Mouse (Mus musculus): ENCODE results near the gene Fgb.

The Fgb gene

DNA sequence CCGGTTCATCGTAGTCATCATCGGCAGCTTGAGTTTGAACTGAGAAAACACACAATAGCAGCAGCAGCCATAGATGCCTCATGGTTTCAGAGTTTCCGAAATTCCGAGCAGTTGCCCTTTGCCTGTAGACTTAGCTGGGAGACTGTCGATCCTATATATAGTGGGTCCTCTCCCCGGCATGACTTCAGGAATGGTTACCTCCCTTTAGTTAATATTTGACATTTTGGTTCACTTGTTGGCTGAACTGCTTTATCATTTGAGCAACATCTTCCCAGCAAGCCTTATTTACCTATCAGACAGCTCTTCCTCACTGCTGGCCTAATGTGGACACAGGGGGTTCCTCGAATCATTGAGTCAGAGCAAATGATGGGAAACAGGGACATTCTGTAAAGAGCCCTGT is at the start of gene Fgb:
TSS of gene Fgb (minus strand) at position 184 of the 400 bp plus-strand sequence.
- no peak for DNase-seq (ENCODE audit: low spot score in 2 of 2)

DNA sequence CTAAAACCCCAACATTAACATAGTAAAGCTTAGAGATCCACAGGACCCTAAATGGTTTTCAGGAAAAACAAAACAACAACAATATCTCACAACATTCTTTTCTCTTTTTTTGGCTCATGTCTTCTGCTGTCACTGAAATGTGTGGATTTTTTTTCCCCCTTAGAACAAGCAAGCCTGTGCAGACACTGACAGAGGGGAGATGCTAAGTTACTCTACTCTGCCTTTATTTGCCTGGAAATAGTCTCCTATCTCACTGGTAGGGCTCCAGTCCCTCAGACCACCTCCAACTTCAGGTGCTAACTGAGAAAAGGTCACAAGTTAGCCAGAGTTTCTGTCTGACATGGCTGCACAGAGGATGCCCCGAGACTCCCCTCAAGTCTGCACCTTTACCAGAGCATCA is 49.5 kb upstream of the Fgb start:
- DNase-seq (ENCODE audit: low spot score in 2 of 2), result no peak

DNA sequence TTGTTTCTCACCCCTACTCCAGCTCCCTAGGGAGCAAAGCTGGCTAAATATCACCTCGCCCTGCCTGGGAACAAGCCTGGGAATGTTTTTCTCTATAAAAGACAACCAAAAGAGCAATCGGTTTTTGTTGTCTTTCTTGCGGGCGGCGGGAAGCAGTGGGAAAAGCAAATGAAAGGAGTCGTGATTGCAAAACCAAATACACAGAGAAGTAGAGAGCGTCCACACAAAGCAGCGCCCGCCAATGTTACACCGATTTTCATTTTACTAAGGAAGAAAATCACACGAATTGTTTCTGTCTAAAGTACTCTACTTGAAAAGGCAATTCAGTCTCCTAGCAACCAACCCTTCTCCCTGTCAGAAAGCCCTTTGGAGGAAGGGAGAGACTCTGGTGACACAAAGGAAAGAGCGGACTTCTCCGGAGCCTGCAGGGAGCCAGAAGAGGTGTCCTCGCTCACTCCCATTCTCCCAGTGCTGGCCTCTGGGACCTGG is 48.9 kb upstream of the Fgb start:
- no peak for DNase-seq (ENCODE audit: low spot score in 2 of 2)

DNA sequence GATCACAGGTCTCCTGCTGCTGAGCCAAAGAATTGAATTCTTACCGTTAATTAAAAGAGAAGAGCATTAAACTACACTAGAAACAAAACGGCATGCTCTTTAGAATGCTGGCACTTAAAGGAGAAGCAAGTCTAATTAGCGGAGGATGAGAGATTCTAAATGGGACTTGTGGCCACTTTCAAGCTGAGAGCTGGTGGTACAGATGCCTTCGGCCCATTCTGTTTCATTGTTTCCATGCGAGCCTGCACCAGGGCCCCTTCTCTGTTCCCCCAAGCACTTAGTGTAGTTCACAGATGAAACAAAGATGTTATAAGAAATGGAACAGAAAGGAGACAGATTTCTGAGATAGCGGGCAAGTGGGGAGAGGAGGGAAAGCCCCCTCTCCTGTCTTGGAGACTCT is 47.9 kb upstream of the Fgb start:
- DNase-seq (ENCODE audit: low spot score in 2 of 2), result no peak

DNA sequence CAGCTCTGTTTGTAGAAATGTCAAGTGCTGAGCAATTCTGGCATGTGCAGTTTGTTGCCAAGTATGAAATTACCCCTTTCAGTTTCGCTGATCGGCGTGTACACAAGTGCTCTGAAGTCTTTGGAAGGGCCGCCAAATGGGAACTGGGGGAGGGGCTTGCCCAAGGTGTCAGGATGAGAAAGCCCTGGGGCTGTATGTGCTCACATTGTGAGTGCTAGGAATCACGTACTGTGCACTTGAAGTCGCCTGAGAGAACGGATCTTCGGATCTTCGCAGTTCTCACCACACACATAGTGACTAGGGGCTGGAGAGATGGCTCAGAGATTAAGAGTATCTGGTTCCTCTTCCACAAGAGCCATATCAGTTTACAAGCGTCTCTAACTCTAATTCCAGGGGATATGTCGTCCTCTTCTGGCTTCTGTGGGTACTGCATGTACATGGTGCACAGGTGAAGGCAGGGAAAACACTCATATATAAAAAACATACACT is 30.9 kb upstream of the Fgb start:
- peak; percentile 25 to 38 for DNase-seq (ENCODE audit: low spot score in 2 of 2)

DNA sequence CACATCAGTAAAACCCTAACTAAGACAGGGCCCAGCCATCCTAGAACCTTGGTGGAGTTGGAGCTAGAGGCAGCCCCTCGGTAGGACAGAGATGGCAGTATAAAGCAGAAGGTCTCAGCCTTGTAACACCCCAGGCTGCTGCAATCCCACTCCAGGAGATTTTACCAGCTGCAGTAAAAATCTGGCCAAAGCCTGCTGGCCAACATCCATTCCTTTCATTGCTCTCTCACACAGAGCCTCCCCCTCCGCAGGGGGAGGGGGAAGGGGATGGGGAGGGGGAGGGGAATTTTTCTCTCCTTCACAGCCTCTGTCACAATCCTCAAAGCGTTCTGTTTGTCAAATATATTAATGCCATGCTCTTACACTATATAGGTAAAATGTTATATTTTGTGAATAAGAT is 26.9 kb upstream of the Fgb start:
- DNase-seq (ENCODE audit: low spot score in 2 of 2), result no peak

DNA sequence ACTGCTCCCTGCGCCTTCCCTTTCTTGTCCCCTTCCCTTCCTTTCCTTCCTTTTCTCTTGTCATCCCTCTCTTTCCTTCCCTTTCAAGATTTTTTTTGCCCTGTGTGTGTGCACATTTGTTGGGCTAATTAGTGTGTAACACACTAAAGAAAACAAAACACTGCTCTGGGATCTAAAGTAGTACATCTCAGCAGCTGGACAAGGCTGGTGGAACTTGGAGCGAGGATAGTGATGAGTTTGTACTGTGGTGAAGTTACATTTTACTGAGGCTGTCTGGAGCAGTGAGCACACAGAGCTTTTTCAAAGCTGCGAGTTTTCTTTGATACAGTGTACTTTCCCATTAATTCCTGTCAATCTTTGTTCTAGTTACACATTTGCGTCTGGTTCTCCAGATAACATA is 20.6 kb upstream of the Fgb start:
- no peak for DNase-seq (ENCODE audit: low spot score in 2 of 2)

DNA sequence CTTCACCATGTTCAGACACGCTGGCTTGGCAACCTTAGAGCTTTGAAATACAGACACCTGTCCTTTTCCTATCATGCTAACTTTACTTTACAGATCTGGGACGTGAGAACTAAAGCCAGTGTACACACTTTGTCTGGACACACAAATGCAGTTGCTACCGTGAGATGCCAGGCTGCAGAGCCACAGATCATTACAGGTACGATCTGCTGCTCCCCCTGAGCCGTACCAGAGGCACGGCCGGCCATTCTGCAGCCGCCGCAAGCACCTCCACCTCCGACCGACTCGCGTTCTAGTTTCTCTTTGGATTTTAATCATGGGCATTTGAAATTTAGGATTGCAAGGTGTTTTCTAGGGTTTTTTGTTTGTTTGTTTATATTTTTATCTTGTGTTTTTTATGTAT is 19.2 kb upstream of the Fgb start:
- no peak for DNase-seq (ENCODE audit: low spot score in 2 of 2)

DNA sequence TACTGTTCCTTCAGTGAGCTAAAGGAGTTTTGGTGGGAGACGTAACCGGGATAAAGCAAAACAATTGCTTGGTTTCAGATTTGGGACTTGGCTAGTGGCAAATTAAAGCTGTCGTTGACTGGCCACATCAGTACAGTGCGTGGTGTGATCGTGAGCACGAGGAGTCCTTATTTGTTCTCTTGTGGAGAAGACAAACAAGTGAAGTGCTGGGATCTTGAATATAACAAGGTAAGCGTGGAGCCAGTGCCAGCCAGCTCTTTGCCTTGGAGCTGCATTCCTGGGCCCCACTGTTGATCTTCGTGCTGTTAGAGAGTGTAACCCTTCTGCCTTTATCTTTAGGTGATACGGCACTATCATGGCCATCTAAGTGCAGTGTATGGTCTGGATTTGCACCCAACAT is 18.3 kb upstream of the Fgb start:
- no peak for DNase-seq (ENCODE audit: low spot score in 2 of 2)

DNA sequence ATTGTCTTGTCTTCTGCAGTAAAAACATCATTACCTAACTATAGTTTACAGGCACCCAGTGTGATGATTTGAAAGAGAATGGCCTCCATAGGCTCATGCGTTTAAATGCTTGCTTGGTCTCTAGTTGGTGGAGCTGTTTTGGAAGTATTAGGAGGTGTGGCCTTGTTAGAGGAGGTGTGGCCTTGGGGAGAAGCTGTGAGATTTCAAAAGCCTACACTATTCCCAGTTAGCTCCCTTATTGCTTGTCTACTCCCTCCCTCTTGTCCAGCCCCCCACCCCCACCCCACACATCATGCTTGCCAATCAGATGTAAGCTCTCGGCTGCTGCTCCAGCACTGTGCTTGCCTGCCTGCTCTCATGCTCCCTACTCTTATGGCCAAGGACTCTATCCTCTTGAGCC is 7.4 kb upstream of the Fgb start:
- DNase-seq (ENCODE audit: low spot score in 2 of 2), result no peak

DNA sequence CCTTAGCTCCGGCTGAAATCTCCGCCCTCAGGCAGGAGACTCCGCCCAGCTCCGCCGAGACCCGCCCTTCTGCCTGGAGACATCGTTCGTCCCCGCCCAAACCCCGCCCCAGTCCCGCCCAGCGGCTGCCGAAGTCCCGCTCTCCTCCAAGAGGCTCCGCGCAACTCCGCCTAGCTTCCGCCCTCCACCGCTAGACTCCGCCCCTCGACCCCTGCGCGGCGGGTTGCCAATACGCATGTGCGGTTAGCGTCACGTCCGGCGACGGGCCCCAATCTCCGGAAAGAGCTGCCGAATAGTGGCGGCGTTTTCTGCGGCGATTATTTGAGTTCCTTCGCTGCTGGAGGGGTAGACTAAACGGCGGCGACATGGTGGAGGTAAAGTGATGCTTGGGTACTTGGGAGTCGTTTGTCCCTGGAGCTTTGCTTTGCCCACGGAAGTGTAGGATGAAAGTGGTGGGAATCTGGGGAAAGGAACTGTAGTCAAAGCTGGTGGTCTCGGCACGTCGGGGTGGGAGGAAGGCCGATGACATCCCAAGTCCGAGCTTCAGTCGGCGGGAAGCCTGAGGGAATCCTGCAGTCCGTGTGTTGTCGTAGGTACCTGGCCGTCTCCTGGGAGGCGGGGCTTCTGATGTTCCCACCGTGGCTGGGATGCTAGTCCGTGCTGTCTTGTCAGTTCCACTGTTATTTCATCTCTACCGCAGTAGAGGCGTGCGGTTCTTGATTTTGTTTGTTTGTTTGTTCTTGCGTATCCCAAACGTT is 5.8 kb upstream of the Fgb start, which contains the start of gene Plrg1:
TSS of gene Plrg1 (plus strand) at position 242 of the 758 bp plus-strand sequence.
- peak; percentile 95 to 98 for DNase-seq (ENCODE audit: low spot score in 2 of 2)

DNA sequence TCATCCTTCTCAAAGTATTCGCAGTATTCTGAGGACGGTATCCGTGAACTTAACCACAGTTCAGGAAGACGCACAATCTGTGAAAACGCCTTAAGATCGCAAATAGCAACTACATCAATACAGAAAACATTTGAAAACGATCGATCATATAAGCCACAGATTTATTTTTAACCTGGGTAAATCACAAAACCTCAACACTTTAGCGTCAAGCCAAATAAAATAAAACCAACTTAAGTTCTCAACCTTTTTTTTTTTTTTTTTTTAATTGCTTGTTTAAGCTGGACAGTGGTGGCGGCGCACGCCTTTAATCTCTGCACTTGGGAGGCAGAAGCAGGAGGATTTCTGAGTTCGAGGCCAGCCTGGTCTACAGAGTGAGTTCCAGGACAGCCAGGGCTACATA is 5.1 kb upstream of the Fgb start:
- DNase-seq (ENCODE audit: low spot score in 2 of 2), result no peak

DNA sequence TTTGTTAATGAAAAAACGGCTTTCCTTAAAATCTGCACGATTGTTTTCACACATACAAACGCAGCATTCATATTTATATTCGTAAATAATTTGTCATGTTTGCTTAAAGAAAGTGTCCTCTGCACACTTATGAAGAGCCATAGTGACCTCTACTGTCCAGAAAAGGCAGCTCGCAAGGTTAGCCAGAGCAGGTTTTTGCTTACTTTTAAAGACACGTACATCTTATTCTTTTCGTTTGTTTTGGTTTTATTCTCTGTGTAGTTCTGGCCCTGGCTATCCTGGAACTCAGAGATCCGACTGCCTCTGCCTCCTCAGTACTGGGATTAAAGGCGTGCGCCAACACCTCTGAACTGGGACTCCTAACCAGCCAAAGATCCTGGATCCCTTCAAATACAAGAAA is 4.1 kb upstream of the Fgb start:
- DNase-seq (ENCODE audit: low spot score in 2 of 2), result no peak

DNA sequence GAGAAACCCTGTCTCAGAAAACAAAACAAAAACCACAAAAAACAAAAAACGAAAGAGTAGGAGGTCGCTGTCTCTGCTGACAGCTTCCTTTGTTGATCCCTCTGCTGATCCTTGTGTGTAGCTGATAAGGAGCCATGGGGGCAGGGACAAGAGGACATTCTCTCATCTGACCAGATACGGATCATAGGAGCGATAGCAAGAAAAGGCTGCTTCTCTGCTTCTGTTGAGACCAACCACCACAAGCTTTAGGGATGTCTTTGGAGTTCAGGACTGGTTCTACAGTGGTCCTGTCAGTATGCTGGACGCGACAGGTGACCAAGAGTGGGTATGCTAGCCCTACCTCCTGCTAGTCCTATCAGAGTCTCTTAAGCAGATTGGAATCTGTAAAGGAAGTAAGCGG is 3.5 kb upstream of the Fgb start:
- DNase-seq (ENCODE audit: low spot score in 2 of 2), result no peak

DNA sequence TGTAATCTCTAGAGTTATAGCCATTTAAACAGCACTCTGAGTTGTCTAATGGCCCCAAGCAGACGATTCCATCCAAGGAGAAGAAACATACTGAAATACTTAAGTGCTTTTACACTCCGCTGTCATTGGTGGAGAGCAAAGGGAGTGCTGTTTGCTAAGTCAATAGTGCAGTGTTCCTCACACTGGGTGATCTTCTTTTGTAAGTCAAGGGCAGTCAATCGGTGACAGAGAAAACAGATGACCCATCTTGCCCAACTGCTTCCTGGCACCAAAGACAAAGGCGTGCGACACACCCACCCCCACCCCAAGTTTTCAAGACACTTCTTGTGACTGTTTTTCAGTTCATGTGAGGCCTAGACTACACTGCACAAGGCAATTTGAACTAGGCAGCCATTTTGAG is 2.4 kb upstream of the Fgb start:
- no peak for DNase-seq (ENCODE audit: low spot score in 2 of 2)

DNA sequence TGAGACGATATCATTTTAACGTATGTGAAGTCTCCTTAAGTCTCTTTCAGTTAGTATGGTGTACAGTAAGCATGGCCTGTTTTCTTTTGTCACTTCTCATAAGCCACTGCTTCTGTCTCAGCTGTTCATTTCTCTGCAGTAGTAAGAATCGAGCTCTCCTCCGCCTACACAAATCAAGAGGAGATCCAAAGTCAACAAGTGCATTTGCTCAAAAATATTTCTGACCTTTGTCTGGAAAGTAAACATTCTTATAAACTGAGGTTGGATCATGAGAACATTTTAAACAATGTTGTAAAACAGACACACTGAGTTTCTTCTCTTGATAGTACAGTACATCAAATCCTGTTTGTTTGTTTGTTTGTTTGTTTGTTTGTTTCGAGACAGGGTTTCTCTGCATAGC is 998 bp upstream of the Fgb start:
- DNase-seq (ENCODE audit: low spot score in 2 of 2), result no peak

DNA sequence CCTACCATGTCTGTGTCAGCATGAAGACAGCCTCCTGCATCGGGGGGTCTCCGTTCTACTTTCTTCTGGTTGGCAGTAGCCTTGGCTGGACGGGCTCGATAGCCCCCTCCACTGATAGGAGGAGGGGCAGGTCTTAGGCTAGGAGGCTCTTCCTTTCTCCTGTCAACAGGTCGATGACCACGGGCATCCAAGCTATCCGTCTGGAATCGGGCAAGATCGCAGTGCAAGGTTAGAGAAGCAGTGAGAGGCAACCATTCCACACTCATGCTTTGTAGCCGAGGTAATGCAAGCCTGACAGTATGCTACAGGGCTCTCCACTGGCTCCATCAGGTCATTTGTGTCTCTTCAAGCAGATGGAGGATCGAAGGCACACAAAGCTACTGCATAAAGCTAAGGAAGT is 3.0 kb downstream of the Fgb start:
- DNase-seq (ENCODE audit: low spot score in 2 of 2), result no peak

DNA sequence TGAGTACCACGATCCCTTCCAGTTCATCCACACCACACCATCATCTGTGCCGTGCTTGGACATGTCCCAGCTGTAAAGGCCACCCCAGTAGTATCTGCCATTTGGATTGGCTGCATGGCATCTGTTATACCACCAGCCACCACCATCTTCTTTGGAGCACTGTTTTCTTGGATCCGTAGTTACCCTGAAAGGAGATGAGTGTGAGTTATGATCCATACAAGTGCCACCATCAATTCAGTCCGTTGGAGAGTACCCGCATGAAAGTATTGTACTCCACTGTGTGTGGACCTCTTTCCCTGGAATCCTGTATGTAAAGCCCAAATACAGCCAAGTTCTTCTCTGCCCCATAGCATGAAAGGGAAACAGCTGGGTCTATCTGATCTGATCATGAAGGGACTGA is 7.2 kb downstream of the Fgb start:
- no peak for DNase-seq (ENCODE audit: low spot score in 2 of 2)

DNA sequence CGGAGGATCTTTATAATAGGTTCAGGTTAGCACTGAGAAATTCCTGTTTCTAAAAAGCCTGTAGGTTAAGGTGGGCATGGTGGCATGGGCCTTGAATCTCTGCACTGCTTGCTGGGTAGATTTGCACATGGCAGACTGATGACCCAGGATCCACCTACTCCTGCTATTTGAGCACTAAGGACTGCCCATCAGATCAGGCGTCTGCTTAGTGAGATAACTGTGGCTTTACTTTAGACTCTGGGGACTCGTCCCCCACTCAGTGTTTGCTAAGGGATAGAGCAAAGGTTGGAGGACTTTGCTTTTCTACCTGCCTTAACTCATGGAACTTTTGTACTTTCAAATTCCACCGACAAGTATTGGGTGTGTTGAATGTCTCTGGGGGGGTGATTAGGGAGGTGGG is 10.0 kb downstream of the Fgb start:
- no peak for DNase-seq (ENCODE audit: low spot score in 2 of 2)

DNA sequence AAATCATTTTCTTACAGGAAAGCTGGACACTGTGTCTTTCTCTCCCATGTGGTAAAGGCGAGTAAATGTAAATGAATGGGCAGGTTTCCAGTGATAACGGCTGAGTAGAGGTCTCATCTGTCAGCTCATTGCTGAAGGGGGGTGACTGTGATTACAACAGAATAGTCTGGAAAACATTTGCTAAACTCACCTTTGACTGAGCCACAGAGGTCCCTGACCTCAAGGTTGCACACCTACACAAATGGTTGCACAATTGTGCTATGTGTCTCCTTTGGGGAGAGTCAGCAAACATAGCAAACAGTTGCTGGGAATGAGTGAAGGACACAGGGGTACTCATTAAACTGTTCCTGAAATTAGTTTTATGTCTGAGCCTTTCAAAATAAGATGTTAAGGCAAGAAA is 10.8 kb downstream of the Fgb start:
- no peak for DNase-seq (ENCODE audit: low spot score in 2 of 2)

DNA sequence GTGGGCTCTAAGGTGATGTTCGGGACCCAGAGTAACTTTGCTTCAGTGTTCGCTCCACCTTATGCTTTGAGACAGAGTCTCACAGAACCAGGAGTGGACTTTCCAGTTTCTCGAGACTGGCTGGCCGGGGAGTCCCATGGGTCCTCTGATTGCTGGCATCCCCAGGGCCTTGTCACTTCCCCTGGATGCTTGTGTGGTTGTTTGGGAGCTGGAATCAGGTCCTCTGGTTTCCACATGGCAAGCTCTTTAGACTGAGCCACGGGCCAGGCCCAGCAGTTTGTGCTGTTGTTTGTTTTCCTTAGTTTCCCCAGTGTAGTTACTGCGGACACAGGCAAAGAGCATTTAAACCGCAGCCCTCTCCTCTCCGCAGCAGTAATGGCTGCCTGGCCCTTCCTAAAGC is 15.9 kb downstream of the Fgb start:
- DNase-seq (ENCODE audit: low spot score in 2 of 2), result no peak

DNA sequence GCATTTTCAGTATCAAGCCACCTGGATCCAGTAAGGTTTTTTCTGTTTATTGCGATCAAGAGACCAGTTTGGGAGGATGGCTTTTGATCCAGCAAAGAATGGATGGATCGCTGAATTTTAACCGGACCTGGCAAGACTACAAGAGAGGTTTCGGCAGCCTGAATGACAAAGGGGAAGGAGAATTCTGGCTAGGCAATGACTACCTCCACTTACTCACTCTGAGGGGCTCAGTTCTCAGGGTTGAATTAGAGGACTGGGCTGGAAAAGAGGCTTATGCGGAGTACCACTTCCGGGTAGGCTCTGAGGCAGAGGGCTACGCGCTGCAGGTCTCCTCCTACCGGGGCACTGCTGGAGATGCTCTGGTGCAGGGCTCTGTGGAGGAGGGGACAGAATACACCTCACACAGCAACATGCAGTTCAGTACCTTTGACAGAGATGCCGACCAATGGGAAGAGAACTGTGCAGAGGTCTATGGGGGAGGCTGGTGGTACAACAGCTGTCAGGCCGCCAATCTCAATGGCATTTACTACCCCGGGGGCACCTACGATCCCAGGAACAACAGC is 16.8 kb downstream of the Fgb start:
- no peak for DNase-seq (ENCODE audit: low spot score in 2 of 2)

DNA sequence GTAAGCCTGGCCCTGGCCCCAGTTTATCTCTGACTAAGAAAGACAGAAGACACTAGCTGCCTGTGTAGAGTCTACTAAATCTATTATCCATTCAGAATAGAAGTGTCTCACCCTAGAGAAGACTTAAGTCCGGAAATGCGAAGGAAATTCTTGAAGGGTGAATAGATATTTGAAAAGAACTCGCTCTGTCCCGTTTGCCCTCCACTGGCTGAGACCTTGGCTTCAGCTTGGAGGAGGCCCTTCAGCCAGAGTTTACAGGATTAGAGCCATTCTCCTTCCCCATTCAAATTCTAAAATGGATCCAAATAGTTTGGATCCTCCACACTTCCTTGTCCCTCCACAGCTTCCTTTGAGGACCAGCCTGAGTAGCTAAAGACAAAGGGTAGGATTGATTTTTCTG is 19.3 kb downstream of the Fgb start:
- DNase-seq (ENCODE audit: low spot score in 2 of 2), result no peak

Data from frontal cortex, postnatal 25 days (tissue).